Mouse (Mus musculus) retina, postnatal 7 days (tissue): Measurements from ENCODE around the gene Ifit1bl1.
"Not testable (repeated sequence)": the region's sequence is repeated elsewhere in the genome, so short reads cannot be mapped to it uniquely, and the experiment has no call there.

Experiments used
- DNase-seq: peaks from one replicate; pipeline ENCODE4 v3.0.0-alpha.2; 2012; ENCODE audit warnings: low read depth, low spot score

The Ifit1bl1 gene

GRCm38 (mm10) chr19:34601888-34602287, at the start of gene Ifit1bl1:
Gene Ifit1bl1 (minus strand): TSS chr19:34601956.
- not testable (repeated sequence) for DNase-seq

DNA sequence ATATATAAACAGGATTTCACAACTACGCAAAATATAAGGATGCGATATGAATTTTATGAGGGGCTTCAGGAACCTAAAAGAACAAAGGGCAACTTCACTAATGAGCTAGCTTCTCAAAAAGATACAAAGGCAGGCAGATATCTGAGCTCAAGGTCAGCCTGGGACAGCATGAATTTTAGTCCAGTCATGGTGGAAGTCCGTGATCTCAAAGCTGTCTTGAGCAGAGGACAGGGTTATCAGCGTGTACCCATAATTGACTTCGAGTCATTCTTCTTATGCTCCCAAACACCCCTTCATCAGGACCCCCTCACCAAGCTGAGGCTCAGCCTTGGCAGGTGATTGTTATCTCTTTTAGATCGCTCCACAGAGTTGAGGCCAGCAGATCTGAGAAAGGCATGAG, 49.2 kb upstream of the Ifit1bl1 start:
- no peak for DNase-seq

DNA sequence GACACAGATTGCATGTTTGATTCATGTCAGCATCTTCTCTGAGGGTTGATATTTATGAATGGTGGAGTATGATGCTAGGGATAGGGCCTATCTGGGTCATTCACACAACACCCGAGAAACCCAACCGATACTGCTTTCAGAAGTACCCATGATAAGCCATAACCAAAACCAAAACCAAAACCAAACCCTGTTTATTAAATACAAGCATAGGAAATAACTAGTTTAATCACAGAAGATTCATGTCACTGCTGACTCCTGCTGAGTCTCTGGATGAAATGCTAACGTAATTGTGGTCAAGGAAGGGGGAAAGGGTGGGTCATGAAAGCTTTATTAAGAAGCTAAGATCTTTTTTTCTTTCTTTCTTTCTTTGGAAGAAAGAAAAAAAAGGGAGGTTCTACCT, 48.5 kb upstream of the Ifit1bl1 start:
- no peak for DNase-seq

DNA sequence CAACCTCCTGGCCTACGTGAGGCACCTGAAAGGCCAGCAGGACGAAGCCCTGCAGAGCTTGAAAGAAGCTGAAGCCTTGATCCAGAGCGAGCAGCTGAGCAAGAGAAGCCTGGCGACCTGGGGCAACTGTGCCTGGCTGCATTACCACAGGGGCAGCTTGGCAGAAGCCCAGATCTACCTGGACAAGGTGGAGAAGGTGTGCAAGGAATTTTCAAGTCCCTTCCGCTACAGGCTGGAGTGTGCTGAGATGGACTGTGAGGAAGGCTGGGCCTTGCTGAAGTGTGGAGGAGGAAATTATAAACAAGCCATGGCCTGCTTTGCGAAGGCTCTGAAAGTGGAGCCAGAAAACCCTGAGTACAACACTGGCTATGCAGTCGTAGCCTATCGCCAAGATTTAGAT, 45.9 kb upstream of the Ifit1bl1 start:
- not testable (repeated sequence) for DNase-seq

DNA sequence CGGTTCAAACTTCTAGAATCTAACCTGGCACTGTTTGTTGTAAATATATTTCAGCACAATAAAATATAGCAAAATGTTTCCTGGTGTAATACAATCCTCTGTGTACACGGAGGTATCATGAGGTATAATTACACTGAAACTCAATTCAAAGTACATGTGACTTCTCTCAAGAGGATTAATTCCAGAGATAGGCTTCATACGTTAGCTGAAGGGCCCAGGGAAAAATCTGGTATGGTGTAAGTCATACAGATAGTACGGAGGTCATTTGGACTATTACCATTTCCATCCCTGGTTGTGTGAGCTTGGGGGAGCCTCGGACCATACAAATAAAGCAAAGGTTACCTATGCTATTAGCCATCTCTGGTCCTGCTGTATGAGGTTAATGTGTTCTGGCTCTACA, 40.9 kb upstream of the Ifit1bl1 start:
- no peak for DNase-seq

DNA sequence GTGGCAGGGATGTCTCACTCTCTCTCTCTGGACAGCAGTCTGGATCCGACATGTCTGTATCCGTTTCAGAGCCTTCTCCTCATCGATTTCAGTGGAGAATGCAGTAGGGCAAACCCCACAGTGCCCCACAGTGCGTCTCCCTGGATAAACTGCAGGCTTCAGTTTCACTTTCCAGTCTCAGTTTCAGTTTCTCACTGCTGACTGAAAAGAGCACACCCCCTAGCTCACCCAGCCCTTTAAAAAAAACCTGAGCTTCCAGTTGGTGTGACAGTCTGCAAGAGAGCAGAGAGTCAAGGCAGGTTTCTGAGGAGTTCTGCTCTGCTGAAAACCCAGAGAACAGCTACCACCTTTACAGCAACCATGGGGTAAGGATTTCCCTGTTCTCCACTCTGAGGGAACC, 38.9 kb upstream of the Ifit1bl1 start, which contains the start of the genes Ifit1bl2 and Ifit1:
Gene Ifit1bl2, minus strand, starts transcription at position 121 of the 400 bp plus-strand sequence.
Gene Ifit1, plus strand, starts transcription at position 249 of the 400 bp plus-strand sequence.
- no peak for DNase-seq

- DNase-seq, result peak; percentile 42
Measured at GRCm38 (mm10) chr19:34636933-34637557, 35.3 kb upstream of the Ifit1bl1 start.

- no peak for DNase-seq
Measured at GRCm38 (mm10) chr19:34633484-34633883, 31.7 kb upstream of the Ifit1bl1 start.

- no peak for DNase-seq
Measured at GRCm38 (mm10) chr19:34631487-34631886, 29.7 kb upstream of the Ifit1bl1 start.

- no peak for DNase-seq
Measured at GRCm38 (mm10) chr19:34627496-34627895, 25.7 kb upstream of the Ifit1bl1 start.

DNA sequence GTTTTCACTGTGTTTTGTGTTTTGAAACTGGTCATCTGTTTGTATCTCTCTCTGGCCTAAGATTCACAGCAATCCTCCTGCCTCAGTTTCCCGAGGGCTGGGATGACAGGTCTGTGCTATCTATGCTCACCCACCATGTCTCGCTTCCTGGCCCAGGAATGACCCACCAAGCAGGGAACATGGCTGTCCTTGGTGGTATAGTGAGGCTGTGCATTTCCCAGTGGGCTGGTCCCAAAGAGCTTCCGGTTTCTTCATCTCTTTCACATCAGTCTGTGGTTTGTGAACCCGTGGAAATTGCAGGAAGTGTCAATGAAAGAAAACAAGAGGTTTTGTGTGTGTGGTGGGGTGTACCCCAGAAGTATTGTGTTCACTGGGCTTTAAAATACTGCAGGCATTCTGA, 22.9 kb upstream of the Ifit1bl1 start:
- no peak for DNase-seq

- DNase-seq, result no peak
Measured at GRCm38 (mm10) chr19:34623781-34624180, 22.0 kb upstream of the Ifit1bl1 start.

- DNase-seq, result no peak
Measured at GRCm38 (mm10) chr19:34620871-34621270, 19.1 kb upstream of the Ifit1bl1 start.

DNA sequence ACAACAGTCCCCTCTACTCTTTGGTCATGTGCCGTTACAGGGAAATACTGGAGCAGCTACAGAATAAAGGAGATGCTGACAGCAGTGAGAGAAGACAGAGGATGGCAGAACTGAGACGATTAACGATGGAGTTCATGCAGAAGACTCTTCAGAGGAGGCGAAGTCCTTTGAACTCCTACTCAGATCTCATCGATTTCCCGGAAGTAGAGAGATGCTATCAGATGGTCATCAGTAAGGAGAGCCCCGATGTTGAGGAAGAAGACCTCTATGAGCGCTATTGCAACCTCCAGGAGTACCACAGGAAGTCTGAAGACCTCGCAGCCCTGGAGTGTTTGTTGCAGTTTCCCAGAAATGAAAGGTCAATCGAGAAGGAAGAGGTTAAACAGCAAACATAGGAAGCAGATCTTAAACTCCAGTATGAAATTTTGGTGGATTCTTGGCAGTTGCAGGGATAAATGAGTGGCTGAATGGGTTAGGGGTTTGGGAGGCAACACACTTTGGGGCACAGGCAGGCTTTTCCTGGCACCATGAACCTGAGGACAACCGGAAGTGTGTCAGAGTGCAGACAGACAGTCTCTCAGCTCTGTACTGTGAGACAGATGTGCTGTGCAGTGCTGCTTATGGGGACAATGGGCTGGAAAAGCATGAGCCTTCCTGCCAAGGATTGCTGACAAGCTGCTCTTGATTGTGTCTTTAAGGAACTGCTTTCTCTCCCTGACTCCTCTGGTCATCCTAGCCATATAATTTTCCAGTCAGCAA, 10.7 kb upstream of the Ifit1bl1 start:
- not testable (repeated sequence) for DNase-seq

DNA sequence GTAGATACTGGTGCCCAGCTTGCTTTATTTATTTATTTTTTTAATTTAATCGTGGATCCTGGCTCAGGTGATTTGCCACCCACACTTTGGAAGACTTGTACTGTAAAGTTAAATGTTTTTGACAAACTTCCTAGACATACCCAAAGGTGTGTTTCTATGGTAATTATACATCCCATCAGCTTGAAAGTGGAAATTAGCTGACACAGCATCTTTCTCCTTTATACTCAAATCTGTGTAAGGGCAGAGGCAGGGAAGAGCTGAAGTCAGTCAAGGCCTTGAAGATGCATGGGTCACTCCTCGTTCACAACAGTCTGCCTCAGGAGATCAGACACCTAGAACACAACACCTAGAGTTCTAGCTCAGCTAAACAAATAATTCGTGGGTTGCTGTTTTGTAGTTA, 8.4 kb upstream of the Ifit1bl1 start:
- DNase-seq, result not testable (repeated sequence)

- peak; percentile 9 for DNase-seq
Measured at GRCm38 (mm10) chr19:34607237-34608051, 5.7 kb upstream of the Ifit1bl1 start, which contains the start of gene Ifit3b. Gene Ifit3b (plus strand): TSS chr19:34607970.

- DNase-seq, result no peak
Measured at GRCm38 (mm10) chr19:34605472-34605871, 3.7 kb upstream of the Ifit1bl1 start.

GRCm38 (mm10) chr19:34599250-34599649, 2.5 kb downstream of the Ifit1bl1 start:
- not testable (repeated sequence) for DNase-seq

DNA sequence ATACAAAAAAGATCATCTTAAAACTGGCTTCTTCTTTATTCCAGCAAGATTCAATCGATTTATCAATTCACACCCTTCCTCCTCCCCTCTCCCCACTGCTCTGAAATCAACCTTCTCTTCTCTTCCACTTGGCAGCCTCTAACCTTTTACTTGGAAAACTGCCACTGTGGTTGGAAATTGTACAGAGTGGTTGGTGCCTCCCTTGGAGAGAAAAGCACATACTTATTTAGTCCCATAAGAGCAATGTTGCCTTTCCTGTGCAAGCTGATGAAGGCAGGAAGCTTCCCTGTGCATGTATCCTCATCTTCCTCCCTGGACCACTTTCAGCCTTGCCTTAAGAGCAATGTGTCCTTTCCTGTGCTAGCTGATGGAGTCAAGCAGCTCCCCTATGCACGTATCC, 3.4 kb downstream of the Ifit1bl1 start:
- DNase-seq, result no peak

DNA sequence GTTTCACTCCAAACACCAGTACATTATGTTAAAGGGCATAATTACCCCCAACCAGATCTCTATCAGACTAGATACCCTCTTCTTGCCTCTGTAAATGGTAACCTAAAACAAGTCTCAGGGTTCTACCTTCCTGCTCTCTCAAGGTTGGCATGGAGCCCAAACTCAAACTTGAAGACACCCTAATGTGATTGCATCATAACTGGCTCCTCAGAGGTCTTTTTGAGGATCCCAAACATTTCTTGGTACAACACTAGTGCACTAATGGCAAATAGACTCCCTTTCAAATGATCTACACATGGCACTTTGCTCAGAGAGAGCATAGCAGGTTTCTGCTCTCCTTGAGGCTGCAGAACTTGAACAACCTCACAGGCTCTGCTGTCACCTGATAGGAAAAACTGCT, 4.9 kb downstream of the Ifit1bl1 start:
- no peak for DNase-seq

GRCm38 (mm10) chr19:34594523-34594922, 7.2 kb downstream of the Ifit1bl1 start:
- DNase-seq, result not testable (repeated sequence)

DNA sequence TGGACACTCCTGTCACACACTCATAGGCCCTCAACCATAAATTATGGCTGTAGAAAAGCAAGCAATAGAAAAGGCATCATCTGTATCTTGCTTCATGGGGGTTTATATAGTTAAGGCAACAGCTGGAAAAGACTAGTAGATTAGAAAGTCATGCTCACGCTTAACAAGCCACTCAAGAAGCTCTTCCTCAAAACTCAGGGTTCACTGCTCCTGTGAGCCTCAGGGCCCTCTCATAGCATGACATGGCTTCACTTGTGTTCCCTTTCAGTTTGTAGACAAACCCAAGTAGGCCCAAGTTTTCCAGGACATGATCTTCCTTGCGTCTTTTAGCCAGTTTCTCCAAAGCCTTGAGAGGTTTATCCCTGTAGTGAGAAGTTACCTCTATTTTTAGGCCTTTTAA, 8.3 kb downstream of the Ifit1bl1 start:
- no peak for DNase-seq
